Mouse (Mus musculus) adrenal gland, adult 10 weeks (tissue): ENCODE measurements around the gene Zfp692. TPM values are rescaled to one million over a fixed set of nuclear protein-coding genes. Genes with fewer than 3 reads are reported as not detected.

Experiments
- polyA plus RNA-seq: library from polyadenylated mRNA; stranded (reverse); fragments of 350-450 nt; fragmentation: Illumina TruSeq; extraction: RNeasy Lipid Tissue Mini Kit (QIAGEN cat#74804); gene quantifications from one replicate; pipeline ENCODE4 v1.2.3, GENCODE M21; 2014; ENCODE audit warnings: low read depth, low replicate concordance

Gene Zfp692
- polyA plus RNA-seq: 0.82 TPM

DNA sequence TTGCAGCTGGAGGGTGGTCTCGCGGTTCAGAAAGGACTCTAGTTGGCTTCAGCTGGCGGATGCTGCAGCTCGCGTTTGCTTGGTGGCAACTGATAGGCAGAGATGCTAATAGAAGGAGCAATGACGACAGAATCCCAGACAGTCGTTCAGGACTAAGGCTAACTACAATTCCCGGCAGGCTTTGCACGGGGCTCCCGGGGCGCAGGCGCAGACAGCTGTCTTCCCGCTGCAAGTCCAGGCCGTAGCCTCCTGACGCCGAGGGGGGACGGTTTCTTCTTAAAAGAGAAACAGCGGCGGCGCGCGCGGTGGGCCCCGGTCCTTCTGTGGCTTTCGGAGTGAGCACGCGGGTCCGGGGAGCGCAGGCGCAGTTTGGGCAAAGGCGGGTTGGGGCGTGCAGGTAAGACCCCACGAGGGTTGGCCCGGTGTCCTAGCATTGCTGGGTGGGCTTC, at the start of gene Zfp692:
Zfp692 (plus strand) TSS at position 210 of the 449 bp plus-strand sequence.

GRCm38 (mm10) chr11:58274572-58274971, 32.3 kb upstream of the Zfp692 start, which contains the start of gene 4930438A08Rik:
Gene 4930438A08Rik (plus strand): TSS chr11:58274799.

GRCm38 (mm10) chr11:58330276-58331148, 23.6 kb downstream of the Zfp692 start, which contains the start of the genes Zfp672 and Sh3bp5l:
Gene Zfp672 (minus strand): TSS chr11:58330339.
Gene Sh3bp5l (plus strand): TSS chr11:58330724.

Other genes starting within 250 kb of the Zfp692 start
- not detected for gene Gm12248, start 213.9 kb upstream of the Zfp692 start, polyA plus RNA-seq
- 37.1 TPM for gene Cnot8, start 202.9 kb upstream of the Zfp692 start, polyA plus RNA-seq
- 7.3 TPM for gene Gemin5, start 138.5 kb upstream of the Zfp692 start, polyA plus RNA-seq
- gene Mrpl22, start 135.4 kb upstream of the Zfp692 start, polyA plus RNA-seq: 44.5 TPM
- 30.2 TPM for gene Igtp, start 107.5 kb upstream of the Zfp692 start, polyA plus RNA-seq
- gene Irgm2, start 107.5 kb upstream of the Zfp692 start, polyA plus RNA-seq: 44.4 TPM
- gene 4930438A08Rik, start 32.3 kb upstream of the Zfp692 start, polyA plus RNA-seq: not detected
- gene Zfp672, start 23.3 kb downstream of the Zfp692 start, polyA plus RNA-seq: 70.4 TPM
- gene Sh3bp5l, start 23.7 kb downstream of the Zfp692 start, polyA plus RNA-seq: 0.87 TPM
- not detected for gene Lypd8, start 72.0 kb downstream of the Zfp692 start, polyA plus RNA-seq
- gene 1810065E05Rik, start 114.0 kb downstream of the Zfp692 start, polyA plus RNA-seq: not detected
- gene Gm12253, start 125.5 kb downstream of the Zfp692 start, polyA plus RNA-seq: not detected
- gene Lypd9, start 145.9 kb downstream of the Zfp692 start, polyA plus RNA-seq: not detected
- gene Olfr30, start 155.2 kb downstream of the Zfp692 start, polyA plus RNA-seq: not detected
- gene Olfr332, start 185.5 kb downstream of the Zfp692 start, polyA plus RNA-seq: not detected
- not detected for gene Olfr331, start 195.5 kb downstream of the Zfp692 start, polyA plus RNA-seq
- 1.5 TPM for gene Olfr330, start 227.8 kb downstream of the Zfp692 start, polyA plus RNA-seq
- 3.0 TPM for gene Olfr329-ps, start 239.4 kb downstream of the Zfp692 start, polyA plus RNA-seq
- not detected for gene Olfr328, start 248.6 kb downstream of the Zfp692 start, polyA plus RNA-seq